Mouse (Mus musculus) lung, postnatal 0 days (tissue): Measurements from ENCODE around the gene Rims1. TPM values are rescaled to one million over a fixed set of nuclear protein-coding genes. Genes with fewer than 3 reads are reported as not detected.
A peak's percentile ranks its signal among the peaks of the same experiment; 100 is the strongest.

ENCODE experiments used
- ATAC-seq: fragments of 200-750 bp; cut with Nextera tagmentation; 2 replicates; pipeline ENCODE4 v1.8.0; 2017; ENCODE audit warnings: moderate library complexity
- DNase-seq: peaks from one replicate; pipeline ENCODE4 v3.0.0-alpha.2; 2016; ENCODE audit warnings: low spot score
- H3K27ac ChIP-seq: fragments of 300-500 bp; sonication (generic); 2 replicates; pipeline ENCODE4 v1.5.1; 2014; ENCODE audit warnings: antibody characterized with exemption, mild to moderate bottlenecking, low read length, mixed read lengths
- H3K27me3 ChIP-seq: fragments of 300-500 bp; sonication (generic); replicated peaks from 2 replicates; pipeline ENCODE4 v1.6.1; 2014; ENCODE audit warnings: low read length, mixed read lengths; ENCODE audit not compliant: insufficient read depth
- H3K36me3 ChIP-seq: fragments of 300-500 bp; sonication (generic); 2 replicates; pipeline ENCODE4 v1.6.1; 2014; ENCODE audit warnings: low read length, mixed read lengths; ENCODE audit not compliant: insufficient read depth
- H3K4me1 ChIP-seq: fragments of 300-500 bp; sonication (generic); 2 replicates; pipeline ENCODE4 v1.6.1; 2014; ENCODE audit warnings: antibody characterized with exemption, low read depth, low read length, mixed read lengths; ENCODE audit not compliant: insufficient read depth
- H3K4me2 ChIP-seq: fragments of 300-500 bp; sonication (generic); replicated peaks from 2 replicates; pipeline ENCODE4 v1.6.1; 2014; ENCODE audit warnings: low read depth, mild to moderate bottlenecking, low read length, moderate library complexity, mixed read lengths
- H3K4me3 ChIP-seq: fragments of 300-500 bp; sonication (generic); 2 replicates; pipeline ENCODE4 v1.5.1; 2014; ENCODE audit warnings: low read depth, low read length
- H3K9ac ChIP-seq: fragments of 300-500 bp; sonication (generic); replicated peaks from 2 replicates; pipeline ENCODE4 v1.6.1; 2014; ENCODE audit warnings: low read depth, mild to moderate bottlenecking
- H3K9me3 ChIP-seq: fragments of 300-500 bp; sonication (generic); 2 replicates; pipeline ENCODE4 v1.6.1; 2016; ENCODE audit warnings: low read length, mixed read lengths
- CTCF ChIP-seq: IDR thresholded peaks from 2 replicates; pipeline ENCODE4 v1.5.1; 2016; ENCODE audit warnings: antibody characterized with exemption, mild to moderate bottlenecking
- EP300 ChIP-seq: IDR thresholded peaks from 2 replicates; pipeline ENCODE4 v1.6.1; 2016; ENCODE audit warnings: antibody characterized with exemption, mild to moderate bottlenecking, control low read depth
- WGBS: fragments of 180-500 bp; shearing (Covaris S2); extraction: QIAGEN DNeasy Blood & Tissue Kit; methylation state at CpG from one replicate; pipeline ENCODE4 v1.1.7; 2014; 5-methylcytosine and 5-hydroxymethylcytosine counted together
- polyA plus RNA-seq: library from polyadenylated mRNA; unstranded; fragments of >200 nt; fragmentation: Nextera tagmentation; extraction: Ambion mirVana; gene quantifications from 2 replicates; pipeline ENCODE4 v1.2.1, GENCODE M21; 2015

Rims1 gene
- polyA plus RNA-seq, 1 experiment from 2014 or later = 0.92 TPM

- ATAC-seq (no peak), DNase-seq (no peak)
- no peak for TF ChIP-seq EP300
- no peak for TF ChIP-seq CTCF
- Histone ChIP-seq H3K27ac (no peak overlapping the region), H3K27me3 (no peaks in the 10 kb centered on the region), H3K9me3 (no peaks in the 10 kb centered on the region), H3K4me1 (no peaks in the 10 kb centered on the region), H3K9ac (no peak overlapping the region), H3K4me3 (no peak overlapping the region), H3K36me3 (no peaks in the 10 kb centered on the region), H3K4me2 (no peak overlapping the region)
- 38% methylated on average over 8 of the region's 8 CpGs for WGBS
Observed at GRCm38 (mm10) chr1:22620827-22621226, 185.0 kb downstream of the Rims1 start.

- WGBS = 62% methylated on average over 4 of the region's 4 CpGs
- no peak for DNase-seq
- no peaks in the 10 kb centered on the region for H3K4me1 ChIP-seq
- H3K27ac ChIP-seq = no peak overlapping the region
- H3K36me3 ChIP-seq = no peaks in the 10 kb centered on the region
- no peak overlapping the region for H3K4me2 ChIP-seq
- H3K27me3 ChIP-seq = no peaks in the 10 kb centered on the region
- ATAC-seq = no peak
- no peaks in the 10 kb centered on the region for H3K9me3 ChIP-seq
- no peak overlapping the region for H3K4me3 ChIP-seq
- TF ChIP-seq CTCF = no peak
- no peak for TF ChIP-seq EP300
- no peak overlapping the region for H3K9ac ChIP-seq
Observed at GRCm38 (mm10) chr1:22615601-22616000, 190.2 kb downstream of the Rims1 start.

- no peaks in the 10 kb centered on the region for H3K27me3 ChIP-seq
- no peak overlapping the region for H3K9ac ChIP-seq
- H3K9me3 ChIP-seq = no peaks in the 10 kb centered on the region
- DNase-seq (no peak), ATAC-seq (no peak)
- H3K4me1 ChIP-seq = no peaks in the 10 kb centered on the region
- no peak overlapping the region for H3K4me2 ChIP-seq
- H3K27ac ChIP-seq = no peak overlapping the region
- no peak overlapping the region for H3K4me3 ChIP-seq
- no peak for TF ChIP-seq CTCF
- TF ChIP-seq EP300 = no peak
- no peaks in the 10 kb centered on the region for H3K36me3 ChIP-seq
- WGBS = 66% methylated on average over 3 of the region's 3 CpGs
Observed at GRCm38 (mm10) chr1:22613609-22614008, 192.2 kb downstream of the Rims1 start.

- WGBS = 68% methylated on average over 17 of the region's 18 CpGs
- ATAC-seq (no peak), DNase-seq (peak; percentile 53)
- TF ChIP-seq CTCF (peak; percentile 47), EP300 (no peak)
- no peaks in the 10 kb centered on the region for H3K27me3 ChIP-seq
- no peak overlapping the region for H3K4me2 ChIP-seq
- no peak overlapping the region for H3K9ac ChIP-seq
- no peak overlapping the region for H3K4me3 ChIP-seq
- H3K36me3 ChIP-seq = no peaks in the 10 kb centered on the region
- no peaks in the 10 kb centered on the region for H3K9me3 ChIP-seq
- no peaks in the 10 kb centered on the region for H3K4me1 ChIP-seq
- H3K27ac ChIP-seq = no peak overlapping the region
Observed at GRCm38 (mm10) chr1:22604329-22605044, 201.3 kb downstream of the Rims1 start.

- Histone ChIP-seq H3K36me3 (no peaks in the 10 kb centered on the region), H3K9me3 (no peaks in the 10 kb centered on the region), H3K4me2 (no peak overlapping the region), H3K27ac (no peak overlapping the region), H3K4me3 (no peak overlapping the region), H3K27me3 (no peaks in the 10 kb centered on the region), H3K4me1 (no peaks in the 10 kb centered on the region), H3K9ac (no peak overlapping the region)
- 52% methylated on average over 12 of the region's 12 CpGs for WGBS
- ATAC-seq (no peak), DNase-seq (no peak)
- TF ChIP-seq EP300 (no peak), CTCF (no peak)
Observed at GRCm38 (mm10) chr1:22596197-22596596, 209.6 kb downstream of the Rims1 start.

- no peak overlapping the region for H3K9ac ChIP-seq
- TF ChIP-seq CTCF (no peak), EP300 (no peak)
- peak; percentile 48; the same call in 1 of the 2 replicates for ATAC-seq
- H3K27me3 ChIP-seq = no peaks in the 10 kb centered on the region
- H3K4me1 ChIP-seq = no peaks in the 10 kb centered on the region
- no peak overlapping the region for H3K4me3 ChIP-seq
- H3K27ac ChIP-seq = no peak overlapping the region
- peak; percentile 42 for DNase-seq
- no peaks in the 10 kb centered on the region for H3K9me3 ChIP-seq
- no peak overlapping the region for H3K4me2 ChIP-seq
- no peaks in the 10 kb centered on the region for H3K36me3 ChIP-seq
Observed at GRCm38 (mm10) chr1:22594841-22595240, 211.0 kb downstream of the Rims1 start.
